Mouse (Mus musculus) midbrain, embryonic 14.5 days (tissue): ENCODE measurements at regions not wholly inside any gene's neighbourhood (a gene's known extent, or its start where the extent isn't known, plus 50 kb on each side); places are given as distances from the start of the nearest gene placed in this dataset.

Experiments used
- ATAC-seq: fragments of 200-750 bp; cut with Nextera tagmentation; 2 replicates; pipeline ENCODE4 v1.8.0; 2017; ENCODE audit warnings: moderate number of reproducible peaks, moderate library complexity; ENCODE audit not compliant: low FRiP score, low TSS enrichment
- DNase-seq: peaks from one replicate; pipeline ENCODE4 v3.0.0-alpha.2; 2015
- H3K27ac ChIP-seq: fragments of 300-500 bp; sonication (generic); replicated peaks from 2 replicates; pipeline ENCODE4 v1.5.1; 2014; ENCODE audit warnings: mild to moderate bottlenecking, low read depth, low read length, moderate library complexity
- H3K27me3 ChIP-seq: fragments of 300-500 bp; sonication (generic); 2 replicates; pipeline ENCODE4 v1.6.1; 2014; ENCODE audit warnings: low read length, control low read depth, mixed read lengths; ENCODE audit not compliant: control insufficient read depth, insufficient read depth
- H3K36me3 ChIP-seq: fragments of 300-500 bp; sonication (generic); 2 replicates; pipeline ENCODE4 v1.6.1; 2014; ENCODE audit warnings: low read length, control low read depth; ENCODE audit not compliant: control insufficient read depth, insufficient read depth
- H3K4me1 ChIP-seq: fragments of 300-500 bp; sonication (generic); 2 replicates; pipeline ENCODE4 v1.6.1; 2014; ENCODE audit warnings: mild to moderate bottlenecking, antibody characterized with exemption, low read length, control low read depth; ENCODE audit not compliant: control insufficient read depth, insufficient read depth
- H3K4me2 ChIP-seq: fragments of 300-500 bp; sonication (generic); 2 replicates; pipeline ENCODE4 v1.6.1; 2014; ENCODE audit warnings: mild to moderate bottlenecking, low read length, moderate library complexity
- H3K4me3 ChIP-seq: fragments of 300-500 bp; sonication (generic); replicated peaks from 2 replicates; pipeline ENCODE4 v1.5.1; 2014; ENCODE audit warnings: low read depth, low read length
- H3K9ac ChIP-seq: fragments of 300-500 bp; sonication (generic); replicated peaks from 2 replicates; pipeline ENCODE4 v1.6.1; 2014; ENCODE audit warnings: mild to moderate bottlenecking, low read length, moderate library complexity
- H3K9me3 ChIP-seq: fragments of 300-500 bp; sonication (generic); 2 replicates; pipeline ENCODE4 v1.6.1; 2016; ENCODE audit warnings: low read length, control low read depth, mixed read lengths; ENCODE audit not compliant: control insufficient read depth
- WGBS: fragments of 180-500 bp; shearing (Covaris S2); extraction: QIAGEN DNeasy Blood & Tissue Kit; methylation state at CpG from one replicate; pipeline ENCODE4 v1.1.7; 2014; 5-methylcytosine and 5-hydroxymethylcytosine counted together

DNA sequence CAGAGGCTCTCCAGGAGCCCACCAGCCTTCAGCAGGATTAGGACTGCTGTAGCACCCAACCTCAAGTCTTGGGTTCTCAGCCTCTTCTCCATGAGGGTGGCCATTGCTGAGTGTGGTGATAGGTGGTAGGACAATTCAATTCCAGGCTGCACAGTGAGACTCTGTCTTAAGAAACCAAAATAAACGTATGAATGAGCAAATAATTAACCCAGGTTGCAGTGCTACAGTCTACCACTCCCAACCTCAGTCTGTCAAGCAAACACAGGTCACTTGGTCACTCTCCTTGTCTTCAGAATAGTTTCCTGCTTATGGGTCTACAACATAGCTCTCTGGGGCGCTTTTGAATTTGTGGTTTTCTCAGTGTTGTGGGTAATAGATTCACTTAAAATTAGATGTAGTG is 499.8 kb downstream of the Cdh26 start:
- WGBS, result 75% methylated on average over 2 of the region's 2 CpGs
- H3K27me3 ChIP-seq, result no peaks in the 10 kb centered on the region
- no peak overlapping the region for H3K27ac ChIP-seq
- ATAC-seq (no peak), DNase-seq (no peak)
- H3K9me3 ChIP-seq, result no peaks in the 10 kb centered on the region
- H3K36me3 ChIP-seq, result no peaks in the 10 kb centered on the region
- no peak overlapping the region for H3K4me3 ChIP-seq
- no peak overlapping the region for H3K9ac ChIP-seq
- H3K4me1 ChIP-seq, result no peaks in the 10 kb centered on the region
- no peak overlapping the region for H3K4me2 ChIP-seq

DNA sequence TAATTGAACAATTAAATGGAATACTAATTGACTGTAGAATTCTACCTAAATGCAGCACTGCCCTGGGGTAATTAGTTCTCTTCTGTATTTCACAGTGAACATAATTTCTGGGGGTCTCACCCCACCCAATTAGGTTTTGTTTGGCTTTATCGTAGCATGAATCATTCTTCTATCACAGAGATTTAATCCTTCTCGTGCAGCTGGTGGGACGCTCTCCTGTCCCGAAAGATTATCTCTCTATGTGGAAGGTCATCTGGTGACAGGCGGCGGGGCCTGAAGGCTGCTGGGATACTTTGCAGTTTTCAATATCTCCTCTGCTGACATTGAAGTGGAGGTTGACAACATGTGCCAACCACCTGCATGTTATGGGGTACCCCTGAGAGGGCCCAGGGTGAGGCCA is 493.8 kb upstream of the Cdh4 start:
- Histone ChIP-seq H3K9me3 (no peaks in the 10 kb centered on the region), H3K4me3 (no peak overlapping the region), H3K27me3 (no peaks in the 10 kb centered on the region), H3K4me2 (no peak overlapping the region), H3K4me1 (peaks cover 15% of the 10 kb centered on the region), H3K36me3 (no peaks in the 10 kb centered on the region), H3K9ac (no peak overlapping the region), H3K27ac (no peak overlapping the region)
- DNase-seq (no peak), ATAC-seq (no peak)
- WGBS, result 36% methylated on average over 6 of the region's 6 CpGs

DNA sequence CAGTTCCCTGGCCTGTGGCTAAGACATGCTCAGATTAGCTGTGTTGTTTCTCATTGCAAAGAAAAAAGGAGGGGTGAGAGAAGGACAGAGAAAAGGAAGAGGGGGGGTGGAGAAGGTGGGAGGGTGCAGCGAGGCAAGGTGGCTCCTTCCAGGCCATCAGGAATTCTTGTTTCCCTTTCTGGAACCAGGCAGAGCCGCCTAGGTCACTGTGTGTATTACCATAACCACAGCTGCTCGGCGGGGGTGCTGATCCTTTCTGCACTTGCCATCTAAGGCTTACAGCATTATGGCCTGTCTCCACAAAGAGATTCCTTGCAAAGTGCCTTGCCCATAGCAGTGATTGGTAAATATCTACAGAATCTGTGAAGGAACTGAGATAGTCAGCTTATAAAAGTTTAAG is 493.1 kb upstream of the Cdh4 start:
- DNase-seq (peak; percentile 26), ATAC-seq (no peak)
- no peaks in the 10 kb centered on the region for H3K9me3 ChIP-seq
- H3K27me3 ChIP-seq, result no peaks in the 10 kb centered on the region
- peaks cover 15% of the 10 kb centered on the region for H3K4me1 ChIP-seq
- H3K9ac ChIP-seq, result no peak overlapping the region
- no peaks in the 10 kb centered on the region for H3K36me3 ChIP-seq
- no peak overlapping the region for H3K4me2 ChIP-seq
- WGBS, result 24% methylated on average over 4 of the region's 4 CpGs
- no peak overlapping the region for H3K4me3 ChIP-seq
- H3K27ac ChIP-seq, result no peak overlapping the region

DNA sequence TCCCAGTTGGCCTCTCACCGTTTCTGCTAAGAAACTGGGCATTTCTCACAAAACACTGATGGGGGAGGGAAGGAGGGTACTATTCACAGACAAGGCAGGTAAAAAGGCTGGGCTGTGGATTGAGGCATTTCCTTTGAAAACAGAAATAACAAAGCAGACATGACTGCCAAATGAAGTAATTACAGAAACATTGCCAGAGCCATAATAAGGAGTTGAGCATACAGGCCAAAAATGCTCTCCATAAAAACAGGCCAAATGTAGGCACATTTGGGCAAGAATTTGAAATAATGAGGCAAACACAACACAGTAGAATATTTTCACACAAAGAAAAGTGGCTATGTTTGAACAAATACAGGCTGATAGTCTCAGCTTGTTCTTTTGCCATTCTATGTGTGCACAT is 491.9 kb upstream of the Cdh4 start:
- no peak overlapping the region for H3K4me2 ChIP-seq
- H3K4me3 ChIP-seq, result no peak overlapping the region
- H3K27me3 ChIP-seq, result no peaks in the 10 kb centered on the region
- DNase-seq, result no peak
- no peak overlapping the region for H3K9ac ChIP-seq
- ATAC-seq, result no peak
- no peak overlapping the region for H3K27ac ChIP-seq
- no peaks in the 10 kb centered on the region for H3K9me3 ChIP-seq
- peaks cover 15% of the 10 kb centered on the region for H3K4me1 ChIP-seq
- 37% methylated on average over 1 of the region's 1 CpGs for WGBS
- H3K36me3 ChIP-seq, result no peaks in the 10 kb centered on the region

DNA sequence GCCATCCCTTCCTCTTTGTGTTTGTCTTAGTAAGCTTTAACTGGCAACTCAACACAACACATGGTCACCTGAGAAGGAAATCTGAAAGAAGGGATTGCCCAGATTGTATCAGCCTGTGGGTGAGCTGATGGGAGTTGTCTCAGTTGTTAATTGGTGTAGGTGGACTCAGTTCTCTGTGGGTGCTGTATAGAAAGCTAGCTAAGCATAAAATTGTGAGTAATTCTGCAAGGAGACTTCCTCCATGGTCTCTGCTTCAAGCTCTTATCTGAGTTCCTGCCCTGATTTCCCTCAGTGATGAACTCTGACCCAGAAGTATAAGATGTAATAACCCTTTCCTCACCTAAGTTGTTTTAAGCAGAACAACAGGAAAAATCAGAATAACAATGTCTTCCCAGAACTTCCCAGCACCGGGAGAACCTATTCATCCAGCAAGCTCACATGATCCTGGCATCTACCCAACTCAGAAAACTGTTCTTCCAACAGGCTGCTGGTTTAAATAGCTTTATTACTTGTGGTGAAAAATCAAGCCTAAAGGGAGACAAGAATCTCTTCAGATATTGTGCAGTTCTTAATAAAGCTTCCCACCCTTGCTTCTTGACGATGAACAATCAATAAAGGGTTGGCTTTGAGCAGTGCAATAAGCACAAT is 487.7 kb upstream of the Cdh4 start:
- DNase-seq (no peak), ATAC-seq (no peak)
- no peaks in the 10 kb centered on the region for H3K9me3 ChIP-seq
- WGBS, result 67% methylated on average over 2 of the region's 2 CpGs
- H3K4me2 ChIP-seq, result no peak overlapping the region
- H3K36me3 ChIP-seq, result no peaks in the 10 kb centered on the region
- H3K27me3 ChIP-seq, result no peaks in the 10 kb centered on the region
- no peaks in the 10 kb centered on the region for H3K4me1 ChIP-seq
- no peak overlapping the region for H3K4me3 ChIP-seq
- no peak overlapping the region for H3K9ac ChIP-seq
- H3K27ac ChIP-seq, result no peak overlapping the region

DNA sequence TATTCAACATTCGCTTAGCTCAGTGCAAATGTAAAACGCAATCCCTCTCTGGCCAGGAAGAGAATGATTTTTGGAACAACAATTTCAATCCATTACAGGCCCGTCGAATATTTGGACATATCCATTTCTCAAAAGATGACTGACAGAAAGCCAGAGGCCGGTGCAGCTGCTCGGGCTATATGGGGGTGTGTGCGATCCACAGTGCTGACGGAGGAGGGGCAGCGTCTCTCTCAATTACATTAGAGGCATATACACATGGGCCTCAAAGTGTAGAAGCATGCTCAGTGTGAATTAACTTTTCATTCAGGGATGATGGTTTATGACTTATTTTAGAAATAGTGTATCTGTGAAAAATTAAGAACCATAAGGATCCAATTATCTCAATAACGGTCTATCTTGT is 483.4 kb upstream of the Cdh4 start:
- Histone ChIP-seq H3K9me3 (no peaks in the 10 kb centered on the region), H3K9ac (no peak overlapping the region), H3K36me3 (no peaks in the 10 kb centered on the region), H3K4me3 (no peak overlapping the region), H3K4me2 (no peak overlapping the region), H3K27me3 (no peaks in the 10 kb centered on the region), H3K4me1 (no peaks in the 10 kb centered on the region), H3K27ac (no peak overlapping the region)
- DNase-seq, result no peak
- 77% methylated on average over 10 of the region's 10 CpGs for WGBS
- no peak for ATAC-seq

DNA sequence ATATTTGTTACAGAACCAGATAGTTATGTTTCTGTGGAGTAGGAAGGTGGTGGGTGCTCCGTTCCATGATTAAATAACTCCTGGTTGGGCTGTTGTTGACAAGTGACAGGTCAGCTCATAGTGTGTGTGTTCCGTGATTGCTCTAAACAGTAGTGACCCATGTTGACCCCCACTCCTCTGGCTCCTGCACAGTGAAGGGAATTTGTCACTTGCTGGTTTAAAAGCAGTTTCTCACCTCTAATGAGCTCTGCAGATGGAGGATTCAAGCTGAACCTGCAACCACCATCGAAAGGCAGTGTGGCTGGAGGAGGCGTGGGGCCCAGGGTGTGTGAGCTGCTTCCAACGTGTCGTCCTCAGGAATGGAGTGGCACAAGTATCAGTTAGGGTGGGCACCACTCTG is 482.6 kb upstream of the Cdh4 start:
- Histone ChIP-seq H3K27ac (no peak overlapping the region), H3K4me1 (no peaks in the 10 kb centered on the region), H3K9ac (no peak overlapping the region), H3K9me3 (no peaks in the 10 kb centered on the region), H3K36me3 (no peaks in the 10 kb centered on the region), H3K27me3 (no peaks in the 10 kb centered on the region), H3K4me2 (no peak overlapping the region), H3K4me3 (no peak overlapping the region)
- ATAC-seq (no peak), DNase-seq (no peak)
- 81% methylated on average over 6 of the region's 6 CpGs for WGBS

DNA sequence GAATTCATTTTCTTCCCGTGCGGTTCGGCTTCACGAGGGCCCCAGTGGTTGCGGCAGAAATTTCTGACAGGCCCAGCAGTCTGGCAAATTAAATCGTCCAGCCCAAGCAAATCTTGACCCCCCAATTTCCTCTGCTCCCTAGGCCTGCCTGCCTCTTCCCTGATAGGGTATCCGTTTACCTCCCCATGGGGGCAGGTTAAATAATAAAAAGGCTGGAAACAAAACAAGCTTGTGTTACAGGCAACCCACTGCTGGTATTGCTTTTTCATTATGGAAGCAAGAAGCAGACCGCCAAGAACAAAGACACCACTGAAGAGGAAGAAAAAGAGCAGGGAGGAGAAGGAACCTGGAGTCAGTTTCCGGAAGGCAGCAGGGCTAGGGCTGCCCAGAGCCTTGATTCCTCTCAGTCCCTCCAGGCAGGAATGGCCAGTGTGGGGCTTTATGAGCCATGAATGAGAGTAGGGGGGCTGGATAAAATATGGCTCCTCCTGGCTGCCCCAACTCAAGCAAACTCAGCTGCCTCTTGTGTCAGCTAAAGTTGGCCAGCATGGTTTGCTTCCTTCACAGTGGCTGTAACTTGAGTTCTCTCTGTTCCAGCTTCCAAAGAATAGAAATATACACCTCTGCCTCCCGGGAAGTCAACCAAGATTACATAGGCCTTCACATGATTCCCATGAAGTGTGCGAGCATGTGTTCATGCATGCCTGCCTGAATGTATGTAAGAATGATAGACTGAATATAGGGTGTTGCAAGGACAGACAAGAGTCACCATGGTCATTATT is 474.5 kb upstream of the Cdh4 start:
- no peaks in the 10 kb centered on the region for H3K9me3 ChIP-seq
- H3K27me3 ChIP-seq, result no peaks in the 10 kb centered on the region
- 0 out of 2 replicates have a peak overlapping the region, but pooled peaks have one; percentile 9 for H3K9ac ChIP-seq
- H3K4me3 ChIP-seq, result no peak overlapping the region
- peaks cover 8% of the 10 kb centered on the region; the same call in 1 of the 2 replicates for H3K4me1 ChIP-seq
- no peak overlapping the region for H3K4me2 ChIP-seq
- DNase-seq, result no peak
- H3K36me3 ChIP-seq, result no peaks in the 10 kb centered on the region
- no peak for ATAC-seq
- 43% methylated on average over 11 of the region's 11 CpGs for WGBS
- H3K27ac ChIP-seq, result no peak overlapping the region

DNA sequence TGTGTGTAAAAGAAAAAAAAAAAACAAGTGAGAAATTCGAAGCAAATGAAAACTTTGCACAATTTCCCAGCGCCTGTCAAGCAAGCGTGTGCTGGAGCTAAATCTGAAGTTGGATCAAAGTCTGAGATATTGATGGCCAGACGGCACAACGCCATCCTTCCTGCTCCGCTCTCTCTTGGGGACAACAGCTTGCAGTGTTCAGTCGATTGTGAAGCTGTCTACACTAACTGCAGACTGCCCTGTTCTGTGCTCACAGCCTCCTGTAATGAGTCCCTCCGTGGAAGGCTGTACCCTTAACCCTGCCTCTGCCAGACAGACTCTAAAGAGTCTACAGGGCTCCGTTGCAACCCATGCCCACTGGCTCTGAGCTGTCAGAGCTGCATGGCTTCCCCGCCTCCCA is 472.5 kb upstream of the Cdh4 start:
- Histone ChIP-seq H3K9ac (no peak overlapping the region), H3K36me3 (no peaks in the 10 kb centered on the region), H3K9me3 (no peaks in the 10 kb centered on the region), H3K4me1 (peaks cover 8% of the 10 kb centered on the region; the same call in 1 of the 2 replicates), H3K27me3 (no peaks in the 10 kb centered on the region), H3K4me2 (no peak overlapping the region), H3K27ac (no peak overlapping the region), H3K4me3 (no peak overlapping the region)
- WGBS, result 62% methylated on average over 10 of the region's 10 CpGs
- no peak for ATAC-seq
- DNase-seq, result no peak
